Mouse (Mus musculus): Measurements from ENCODE around the gene Bag2. TPM values are rescaled to one million over a fixed set of nuclear protein-coding genes. Genes with fewer than 3 reads are reported as not detected.

Gene Bag2
- polyA plus RNA-seq, 1 experiment: 37.3 TPM

GRCm38 (mm10) chr1:33709615-33710014 lies 48.0 kb downstream of the Bag2 start:
- Histone ChIP-seq H3K36me3 (ENCODE audit: control insufficient read depth, insufficient read depth) (no peaks in the 10 kb centered on the region), H3K4me2 (ENCODE audit: low read depth) (no peak overlapping the region), H3K27me3 (ENCODE audit: control insufficient read depth, insufficient read depth, insufficient read length) (no peaks in the 10 kb centered on the region), H3ac (ENCODE audit: control insufficient read depth, insufficient read length) (no peak overlapping the region), H3K4me3 (no peak overlapping the region), H3K79me2 (ENCODE audit: control insufficient read depth, insufficient read depth) (no peaks in the 10 kb centered on the region)
- no peak for TF ChIP-seq REST (IDR thresholded peaks at IDR 0.05; ENCODE audit: insufficient read depth, insufficient read length)
- no peak for TF ChIP-seq TCF3 (IDR thresholded peaks at IDR 0.05; ENCODE audit: insufficient read length, low read depth)
- no peak for TF ChIP-seq POLR2A (IDR thresholded peaks at IDR 0.05; ENCODE audit: insufficient read length, low read depth)
- no peak for TF ChIP-seq MAX (IDR thresholded peaks at IDR 0.05; ENCODE audit: low read depth)
- TF ChIP-seq SRF (IDR thresholded peaks at IDR 0.05; ENCODE audit: control insufficient read depth, insufficient read length, low read depth): no peak

GRCm38 (mm10) chr1:33701244-33701643 lies 56.4 kb downstream of the Bag2 start:
- Histone ChIP-seq H3K36me3 (ENCODE audit: control insufficient read depth, insufficient read depth) (no peaks in the 10 kb centered on the region), H3K4me3 (no peak overlapping the region), H3K79me2 (ENCODE audit: control insufficient read depth, insufficient read depth) (no peaks in the 10 kb centered on the region), H3K4me2 (ENCODE audit: low read depth) (no peak overlapping the region), H3K27me3 (ENCODE audit: control insufficient read depth, insufficient read depth, insufficient read length) (no peaks in the 10 kb centered on the region), H3ac (ENCODE audit: control insufficient read depth, insufficient read length) (no peak overlapping the region)
- TF ChIP-seq MAX (IDR thresholded peaks at IDR 0.05; ENCODE audit: low read depth) (no peak), E2F4 (IDR thresholded peaks at IDR 0.05; ENCODE audit: insufficient read depth) (no peak), SRF (IDR thresholded peaks at IDR 0.05; ENCODE audit: control insufficient read depth, insufficient read length, low read depth) (no peak), REST (IDR thresholded peaks at IDR 0.05; ENCODE audit: insufficient read depth, insufficient read length) (no peak), CEBPB (IDR thresholded peaks at IDR 0.05; ENCODE audit: insufficient read depth, poor library complexity, severe bottlenecking) (no peak), POLR2A (IDR thresholded peaks at IDR 0.05; ENCODE audit: insufficient read length, low read depth) (no peak), TCF12 (IDR thresholded peaks at IDR 0.05; ENCODE audit: insufficient read depth, poor library complexity, severe bottlenecking) (no peak), MYOD1 (IDR thresholded peaks at IDR 0.05; ENCODE audit: control insufficient read depth in 1 of 3, insufficient read length in 2 of 3, low read depth in 2 of 3) (no peak), TCF3 (IDR thresholded peaks at IDR 0.05; ENCODE audit: insufficient read length, low read depth) (no peak), MYOG (IDR thresholded peaks at IDR 0.05; ENCODE audit: control insufficient read depth in 1 of 3, insufficient read depth in 1 of 3, insufficient read length in 2 of 3, low read depth in 2 of 3) (no peak), POLR2AphosphoS2 (IDR thresholded peaks at IDR 0.05; ENCODE audit: insufficient read length, low read depth) (no peak), USF1 (IDR thresholded peaks at IDR 0.05; ENCODE audit: low read depth) (no peak)

- Histone ChIP-seq H3K4me3 (no peak overlapping the region), H3ac (ENCODE audit: control insufficient read depth, insufficient read length) (no peak overlapping the region), H3K79me2 (ENCODE audit: control insufficient read depth, insufficient read depth) (no peaks in the 10 kb centered on the region), H3K4me2 (ENCODE audit: low read depth) (no peak overlapping the region), H3K27me3 (ENCODE audit: control insufficient read depth, insufficient read depth, insufficient read length) (no peaks in the 10 kb centered on the region), H3K36me3 (ENCODE audit: control insufficient read depth, insufficient read depth) (no peaks in the 10 kb centered on the region)
- TF ChIP-seq TCF3 (IDR thresholded peaks at IDR 0.05; ENCODE audit: insufficient read length, low read depth): no peak
- TF ChIP-seq MYOD1 (IDR thresholded peaks at IDR 0.05; ENCODE audit: control insufficient read depth in 1 of 3, insufficient read length in 2 of 3, low read depth in 2 of 3): no peak
- no peak for TF ChIP-seq CEBPB (IDR thresholded peaks at IDR 0.05; ENCODE audit: insufficient read depth, poor library complexity, severe bottlenecking)
- no peak for TF ChIP-seq MYOG (IDR thresholded peaks at IDR 0.05; ENCODE audit: control insufficient read depth in 1 of 3, insufficient read depth in 1 of 3, insufficient read length in 2 of 3, low read depth in 2 of 3)
Observed at GRCm38 (mm10) chr1:33696016-33696415, 61.6 kb downstream of the Bag2 start.

Other genes starting within 250 kb of the Bag2 start
- 8.2 TPM for gene Prim2, start 88.0 kb downstream of the Bag2 start, polyA plus RNA-seq (2012; fragmentation: generic; extraction: Trizol)
- 8.7 TPM for gene Rab23, start 37.9 kb downstream of the Bag2 start, polyA plus RNA-seq (2012; fragmentation: generic; extraction: Trizol)
- 4.9 TPM for gene Zfp451, start 56.8 kb upstream of the Bag2 start, polyA plus RNA-seq (2012; fragmentation: generic; extraction: Trizol)
- gene Bend6, start 150.0 kb upstream of the Bag2 start, polyA plus RNA-seq (2012; fragmentation: generic; extraction: Trizol): 3.8 TPM
- gene Dst, start 150.4 kb upstream of the Bag2 start, polyA plus RNA-seq (2012; fragmentation: generic; extraction: Trizol): 49.7 TPM